Mouse (Mus musculus): ENCODE data around the gene Paox. TPM values are rescaled to one million over a fixed set of nuclear protein-coding genes. Genes with fewer than 3 reads are reported as not detected.
A peak's percentile ranks its signal among the peaks of the same experiment; 100 is the strongest.

The Paox gene
- 14.5 and 16.3 TPM in 2 replicates for polyA plus RNA-seq (2016; fragmentation: Nextera tagmentation; extraction: Ambion mirVana)

DNA sequence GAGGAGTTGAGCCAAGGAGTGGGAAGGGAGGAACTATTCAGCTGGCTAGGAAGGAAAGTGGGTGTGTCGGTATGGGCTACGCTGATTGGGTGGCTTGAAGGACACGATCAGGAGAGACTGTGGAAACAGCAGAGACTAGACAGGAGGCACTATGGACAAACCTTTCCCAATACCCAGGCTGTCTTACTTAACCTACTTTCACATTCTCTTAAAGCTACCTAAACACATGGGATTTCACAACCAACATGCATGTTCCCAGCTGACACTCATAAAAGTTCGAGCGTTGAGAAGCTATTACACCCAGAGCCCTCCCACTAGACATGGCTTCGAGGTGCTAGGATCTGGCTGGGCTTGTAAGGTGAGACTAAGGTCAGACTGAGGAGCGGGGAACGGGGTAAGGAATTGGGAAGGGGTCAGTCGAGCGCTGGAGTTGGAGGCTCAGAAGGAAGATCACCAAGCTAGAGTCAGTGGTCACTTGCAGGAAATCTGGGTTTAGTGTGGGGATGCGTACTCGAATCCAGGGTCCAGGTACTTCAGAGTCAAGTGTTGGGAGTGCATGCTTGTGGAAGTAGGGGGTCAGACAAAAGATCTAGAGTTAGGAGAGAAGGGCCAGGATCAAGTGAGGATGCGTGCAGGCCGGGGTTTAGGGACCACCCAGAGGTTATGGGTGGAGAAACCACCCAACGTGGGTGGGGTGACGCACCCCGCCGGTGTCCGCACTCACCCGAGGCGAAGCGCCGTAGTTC lies at the start of gene Paox:
Gene Paox (plus strand): TSS at position 217 of the 746 bp plus-strand sequence.
- WGBS, result 3% methylated on average over 23 of the region's 23 CpGs

DNA sequence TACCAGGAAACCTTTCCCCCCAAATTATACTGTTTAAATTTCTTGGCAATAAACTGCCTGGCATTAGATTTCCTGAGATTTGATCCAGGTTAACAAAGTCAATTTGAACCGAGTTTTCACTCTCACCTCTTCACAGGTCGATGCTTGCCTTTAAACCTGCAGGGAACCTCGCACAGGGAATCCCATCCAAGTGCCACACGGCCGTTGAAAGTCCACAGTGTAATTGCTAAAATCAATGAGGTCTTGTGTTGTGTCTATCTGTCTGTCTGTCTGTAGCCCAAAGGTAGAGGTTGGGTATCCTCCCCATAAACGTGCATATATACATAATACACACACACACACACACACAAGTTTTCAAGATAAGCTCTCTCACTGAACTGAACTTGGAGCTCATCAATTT lies 48.2 kb upstream of the Paox start:
- WGBS, result 56% methylated on average over 6 of the region's 6 CpGs
- H3K27me3 ChIP-seq (replicated peaks), result peaks cover 84% of the 10 kb centered on the region
- ATAC-seq (ENCODE audit: insufficient number of reproducible peaks, low FRiP score), result no peak
- H3K36me3 ChIP-seq, result no peaks in the 10 kb centered on the region
- H3K4me1 ChIP-seq (replicated peaks), result peaks cover 8% of the 10 kb centered on the region; the same call in 1 of the 2 replicates
- H3K9me3 ChIP-seq (replicated peaks), result peaks cover 3% of the 10 kb centered on the region; the same call in 1 of the 2 replicates
- H3K4me3 ChIP-seq, result no peak overlapping the region
- H3K27ac ChIP-seq (ENCODE audit: poor library complexity, severe bottlenecking), result no peak overlapping the region
- H3K9ac ChIP-seq, result no peak overlapping the region
- no peak overlapping the region for H3K4me2 ChIP-seq

More for the DNA sequence above, at the start of gene Paox:
- H3K4me3 ChIP-seq, result peak within 1 kb of the TSS; percentile 80
- peaks cover 10% of the 10 kb centered on the region; the same call in 1 of the 2 replicates for H3K4me1 ChIP-seq (replicated peaks)
- peak; percentile 73 for ATAC-seq (ENCODE audit: insufficient number of reproducible peaks, low FRiP score)
- H3K4me2 ChIP-seq, result peak within 1 kb of the TSS; percentile 86
- H3K9me3 ChIP-seq (replicated peaks), result peaks cover 3% of the 10 kb centered on the region; the same call in 1 of the 2 replicates
- peak within 1 kb of the TSS; percentile 84 for H3K27ac ChIP-seq (ENCODE audit: poor library complexity, severe bottlenecking)
- H3K27me3 ChIP-seq (replicated peaks), result no peaks in the 10 kb centered on the region
- peaks cover 22% of the 10 kb centered on the region for H3K36me3 ChIP-seq
- H3K9ac ChIP-seq, result peak within 1 kb of the TSS; percentile 83

DNA sequence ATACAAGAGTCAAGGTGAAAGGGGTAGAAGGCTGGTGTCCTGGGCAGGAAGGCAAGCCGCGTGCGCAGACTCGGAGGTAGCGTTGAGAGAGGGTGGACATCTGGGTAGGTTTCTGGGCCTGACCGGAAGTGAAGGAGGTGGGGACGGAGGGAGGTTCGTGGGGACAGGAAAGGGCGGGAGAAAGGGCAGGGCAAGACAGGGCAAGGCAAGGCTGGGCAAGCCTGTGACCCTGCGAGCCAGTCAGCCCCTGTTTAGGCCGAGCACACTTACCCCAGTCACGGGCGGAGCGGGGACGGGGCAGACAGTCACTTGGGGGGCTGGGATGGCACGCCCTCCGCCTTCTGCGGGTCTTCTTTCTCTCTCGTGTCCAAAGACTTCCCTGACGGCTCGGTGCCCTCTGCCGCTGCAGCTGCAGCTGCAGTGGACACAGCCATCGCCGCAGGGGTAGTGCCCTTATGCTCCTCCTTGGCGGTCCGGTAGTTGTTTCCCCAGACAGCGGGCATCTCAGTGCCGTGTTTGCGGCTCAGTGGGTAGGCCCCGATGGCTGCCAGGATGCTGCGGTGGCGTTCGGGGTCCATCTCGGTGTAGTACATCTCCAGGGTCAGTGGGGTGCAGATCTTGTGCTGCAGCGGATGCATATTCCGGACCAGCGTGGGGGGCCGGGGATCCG lies 45.4 kb upstream of the Paox start:
- WGBS, result 22% methylated on average over 39 of the region's 39 CpGs
- Histone ChIP-seq H3K9ac (peak overlapping the region; percentile 66), H3K9me3 (replicated peaks) (peaks cover 3% of the 10 kb centered on the region; the same call in 1 of the 2 replicates), H3K36me3 (no peaks in the 10 kb centered on the region), H3K4me2 (peak overlapping the region; percentile 77), H3K4me1 (replicated peaks) (peaks cover 8% of the 10 kb centered on the region; the same call in 1 of the 2 replicates), H3K27ac (ENCODE audit: poor library complexity, severe bottlenecking) (no peak overlapping the region), H3K4me3 (peak overlapping the region; percentile 45), H3K27me3 (replicated peaks) (peaks cover 80% of the 10 kb centered on the region)
- peak; percentile 51; the same call in 1 of the 2 replicates for ATAC-seq (ENCODE audit: insufficient number of reproducible peaks, low FRiP score)

DNA sequence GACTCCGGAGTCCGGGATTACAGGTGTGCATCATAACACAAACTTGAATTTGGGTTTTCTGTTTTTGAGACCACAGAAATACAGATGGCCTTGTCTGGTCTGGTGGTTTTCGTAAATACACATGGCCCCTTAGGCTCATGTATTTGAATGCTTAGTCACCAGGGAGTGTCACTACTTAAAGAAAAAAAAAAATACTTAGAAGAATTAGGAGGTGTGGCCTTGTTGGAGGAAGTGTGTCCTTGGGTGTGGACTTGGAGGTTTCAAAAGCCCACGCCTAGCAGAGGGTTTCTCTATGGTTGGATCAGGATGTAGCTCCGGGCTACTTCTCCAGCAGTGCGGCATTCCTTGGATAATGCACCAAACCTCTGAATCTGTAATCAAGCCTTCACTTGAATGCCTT lies 37.9 kb upstream of the Paox start:
- no peak overlapping the region for H3K4me3 ChIP-seq
- H3K36me3 ChIP-seq, result no peaks in the 10 kb centered on the region
- H3K9me3 ChIP-seq (replicated peaks), result peaks cover 5% of the 10 kb centered on the region; the same call in 1 of the 2 replicates
- ATAC-seq (ENCODE audit: insufficient number of reproducible peaks, low FRiP score), result no peak
- H3K27me3 ChIP-seq (replicated peaks), result peaks cover 70% of the 10 kb centered on the region
- 67% methylated on average over 6 of the region's 6 CpGs for WGBS
- no peak overlapping the region for H3K9ac ChIP-seq
- 0 out of 2 replicates have a peak, but pooled peaks cover 7% of the 10 kb centered on the region for H3K4me1 ChIP-seq (replicated peaks)
- no peak overlapping the region for H3K27ac ChIP-seq (ENCODE audit: poor library complexity, severe bottlenecking)
- H3K4me2 ChIP-seq, result no peak overlapping the region

DNA sequence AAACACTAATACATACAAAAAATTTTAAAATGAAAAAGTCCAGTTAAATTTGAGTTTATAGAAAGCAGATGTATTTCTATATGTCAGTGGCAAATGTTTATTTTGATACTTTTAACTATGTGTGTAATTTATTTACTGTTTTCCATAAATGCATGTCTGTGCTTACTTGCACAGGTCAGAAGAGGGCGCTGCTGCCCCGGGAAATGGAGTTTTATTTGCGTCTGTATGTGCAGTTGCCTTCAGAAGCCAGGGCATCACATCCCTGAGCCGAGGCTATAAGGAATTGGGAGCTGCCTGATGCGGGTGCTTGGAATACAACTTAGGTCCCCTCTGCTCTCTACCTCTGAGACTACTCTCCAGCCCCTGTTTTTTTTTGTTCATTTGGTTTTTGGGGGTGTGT lies 36.9 kb upstream of the Paox start:
- WGBS, result 4% methylated on average over 5 of the region's 5 CpGs
- peaks cover 5% of the 10 kb centered on the region; the same call in 1 of the 2 replicates for H3K9me3 ChIP-seq (replicated peaks)
- no peak overlapping the region for H3K9ac ChIP-seq
- H3K27ac ChIP-seq (ENCODE audit: poor library complexity, severe bottlenecking), result no peak overlapping the region
- peaks cover 67% of the 10 kb centered on the region for H3K27me3 ChIP-seq (replicated peaks)
- H3K4me2 ChIP-seq, result no peak overlapping the region
- no peak overlapping the region for H3K4me3 ChIP-seq
- H3K36me3 ChIP-seq, result no peaks in the 10 kb centered on the region
- ATAC-seq (ENCODE audit: insufficient number of reproducible peaks, low FRiP score), result no peak
- H3K4me1 ChIP-seq (replicated peaks), result 0 out of 2 replicates have a peak, but pooled peaks cover 7% of the 10 kb centered on the region

DNA sequence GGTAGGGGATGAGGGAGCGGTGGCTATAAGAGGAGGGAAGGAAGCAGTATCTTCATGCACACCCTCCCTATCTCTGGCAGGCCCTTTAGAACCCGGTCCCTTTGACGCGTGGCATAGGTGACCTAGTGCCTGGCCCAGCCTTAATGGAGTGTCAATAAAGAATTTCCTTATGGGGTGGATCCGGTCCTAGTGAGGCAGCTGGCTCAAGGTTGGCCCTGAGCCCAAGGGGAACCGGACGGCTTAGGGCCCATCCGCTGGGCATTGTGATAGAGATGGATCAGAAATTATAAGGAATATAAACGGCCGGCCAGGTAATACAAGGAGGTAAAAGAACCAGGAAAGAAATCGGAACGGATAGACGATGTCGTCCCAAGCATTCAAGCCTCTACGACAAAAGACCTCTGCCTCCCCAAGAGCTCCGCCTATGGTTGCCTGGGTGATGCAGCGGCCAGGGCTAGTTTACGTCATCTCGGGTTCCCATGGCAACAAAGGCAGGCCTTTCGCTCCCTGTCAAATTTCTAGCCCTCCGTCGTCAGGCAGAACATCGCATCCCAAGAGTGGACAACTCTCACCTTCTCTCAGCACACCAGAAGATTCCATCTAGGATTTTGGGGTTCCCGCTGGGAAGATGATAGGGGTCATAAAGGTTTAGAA lies 35.0 kb upstream of the Paox start:
- ATAC-seq (ENCODE audit: insufficient number of reproducible peaks, low FRiP score), result peak; percentile 73
- Histone ChIP-seq H3K27ac (ENCODE audit: poor library complexity, severe bottlenecking) (no peak overlapping the region), H3K4me1 (replicated peaks) (0 out of 2 replicates have a peak, but pooled peaks cover 7% of the 10 kb centered on the region), H3K4me3 (peak overlapping the region; percentile 26), H3K27me3 (replicated peaks) (peaks cover 56% of the 10 kb centered on the region), H3K36me3 (no peaks in the 10 kb centered on the region), H3K9me3 (replicated peaks) (peaks cover 4% of the 10 kb centered on the region; the same call in 1 of the 2 replicates), H3K9ac (no peak overlapping the region; the same call in 1 of the 2 replicates), H3K4me2 (peak overlapping the region; percentile 46)
- 5% methylated on average over 24 of the region's 24 CpGs for whole genome bisulfite sequencing

DNA sequence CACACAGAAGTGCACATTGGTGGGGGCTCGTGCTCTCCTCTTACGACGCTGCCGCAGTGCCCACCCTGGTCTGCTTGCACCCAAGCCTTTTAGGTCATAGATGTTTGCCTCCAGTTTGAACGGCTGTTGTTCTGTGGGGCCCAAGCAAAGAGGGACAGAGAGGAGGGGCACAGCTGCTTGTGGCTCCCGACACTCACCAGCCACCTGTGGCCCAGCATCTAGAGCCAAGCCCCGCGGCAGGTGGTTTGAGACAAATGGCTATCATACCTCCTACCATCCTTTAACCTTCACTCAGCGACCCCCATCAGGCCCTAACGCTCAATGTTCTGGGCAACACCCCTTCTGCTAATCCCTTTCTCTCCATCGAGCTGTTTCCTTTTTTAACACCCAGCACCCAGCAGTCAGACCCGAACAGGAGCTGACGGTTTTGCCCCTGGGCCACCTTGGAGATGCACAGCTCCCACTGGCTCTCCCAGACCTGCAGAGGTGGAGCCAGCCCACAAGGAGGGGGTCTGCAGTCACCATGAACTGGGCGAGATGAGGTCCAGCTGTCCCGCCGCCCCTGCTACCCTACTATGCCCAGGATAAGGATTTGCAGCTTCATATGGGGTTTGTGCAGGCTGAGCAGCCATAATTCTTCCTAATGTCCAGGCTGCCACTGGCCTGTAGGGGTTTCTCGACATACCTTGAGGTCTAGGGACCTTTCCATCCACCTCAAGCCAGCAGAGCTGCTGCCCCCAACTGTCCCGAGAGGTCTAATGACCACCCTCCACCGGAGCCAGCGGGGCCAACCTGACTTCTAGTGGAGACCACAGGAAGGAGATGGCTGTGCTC lies 34.0 kb upstream of the Paox start:
- Histone ChIP-seq H3K36me3 (no peaks in the 10 kb centered on the region), H3K27ac (ENCODE audit: poor library complexity, severe bottlenecking) (no peak overlapping the region), H3K4me2 (no peak overlapping the region), H3K4me3 (no peak overlapping the region), H3K9me3 (replicated peaks) (no peaks in the 10 kb centered on the region), H3K27me3 (replicated peaks) (peaks cover 56% of the 10 kb centered on the region), H3K4me1 (replicated peaks) (0 out of 2 replicates have a peak, but pooled peaks cover 7% of the 10 kb centered on the region), H3K9ac (no peak overlapping the region)
- 23% methylated on average over 20 of the region's 20 CpGs for WGBS
- ATAC-seq (ENCODE audit: insufficient number of reproducible peaks, low FRiP score), result no peak

DNA sequence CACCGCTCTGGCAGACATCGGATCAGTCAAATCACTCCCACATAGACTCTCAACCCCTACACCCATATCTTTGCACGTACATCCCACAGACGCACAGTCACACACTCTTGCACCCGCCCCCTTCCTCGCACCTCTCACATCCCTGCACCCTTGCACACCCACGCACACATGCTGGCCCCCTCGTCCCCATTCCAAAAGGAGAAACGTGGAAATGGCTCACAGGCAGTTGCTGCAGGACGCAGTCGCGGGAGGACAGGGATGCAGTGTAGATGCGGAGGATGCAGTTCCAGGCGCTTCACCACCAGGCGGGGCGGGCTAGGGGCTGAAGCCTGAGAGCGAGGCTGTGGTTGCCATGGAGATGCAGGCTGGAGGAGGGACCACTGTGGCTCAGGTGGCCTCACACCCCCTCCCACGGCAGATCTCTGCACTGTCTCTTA lies 33.3 kb upstream of the Paox start, which contains the start of gene Caly:
Gene Caly (minus strand): TSS at position 307 of the 437 bp plus-strand sequence.
- Histone ChIP-seq H3K4me1 (replicated peaks) (0 out of 2 replicates have a peak, but pooled peaks cover 7% of the 10 kb centered on the region), H3K9me3 (replicated peaks) (no peaks in the 10 kb centered on the region), H3K4me2 (no peak within 1 kb of the TSS), H3K27ac (ENCODE audit: poor library complexity, severe bottlenecking) (no peak within 1 kb of the TSS), H3K27me3 (replicated peaks) (peaks cover 56% of the 10 kb centered on the region), H3K9ac (no peak within 1 kb of the TSS), H3K4me3 (no peak within 1 kb of the TSS), H3K36me3 (no peaks in the 10 kb centered on the region)
- 9% methylated on average over 18 of the region's 18 CpGs for WGBS
- ATAC-seq (ENCODE audit: insufficient number of reproducible peaks, low FRiP score), result 0 out of 2 replicates have a peak, but pooled peaks have one; percentile 23

DNA sequence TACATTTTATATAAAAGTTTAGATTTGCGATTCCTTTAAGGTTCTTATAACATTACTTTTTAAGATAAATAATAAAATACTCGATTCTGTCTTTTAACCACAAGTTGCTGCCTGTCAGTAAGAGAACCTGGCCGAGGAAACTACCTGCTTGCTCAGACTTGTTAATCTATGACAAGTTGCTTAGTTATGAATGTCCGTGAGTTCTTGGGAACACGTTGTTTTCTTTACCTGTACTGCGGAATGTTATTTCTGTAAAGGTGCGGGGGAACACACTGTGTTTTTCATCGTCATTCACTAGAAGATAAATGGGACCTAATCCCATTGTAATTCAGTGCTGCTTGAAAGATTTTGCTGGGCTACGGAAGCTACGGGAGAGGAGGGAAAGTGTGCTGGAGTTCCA lies 25.0 kb upstream of the Paox start:
- Histone ChIP-seq H3K4me3 (no peak overlapping the region), H3K9me3 (replicated peaks) (no peaks in the 10 kb centered on the region), H3K4me2 (no peak overlapping the region), H3K36me3 (no peaks in the 10 kb centered on the region), H3K27ac (ENCODE audit: poor library complexity, severe bottlenecking) (no peak overlapping the region), H3K27me3 (replicated peaks) (no peaks in the 10 kb centered on the region; the same call in 1 of the 2 replicates), H3K9ac (no peak overlapping the region), H3K4me1 (replicated peaks) (peaks cover 9% of the 10 kb centered on the region; the same call in 1 of the 2 replicates)
- WGBS, result 81% methylated on average over 10 of the region's 10 CpGs
- no peak for ATAC-seq (ENCODE audit: insufficient number of reproducible peaks, low FRiP score)

DNA sequence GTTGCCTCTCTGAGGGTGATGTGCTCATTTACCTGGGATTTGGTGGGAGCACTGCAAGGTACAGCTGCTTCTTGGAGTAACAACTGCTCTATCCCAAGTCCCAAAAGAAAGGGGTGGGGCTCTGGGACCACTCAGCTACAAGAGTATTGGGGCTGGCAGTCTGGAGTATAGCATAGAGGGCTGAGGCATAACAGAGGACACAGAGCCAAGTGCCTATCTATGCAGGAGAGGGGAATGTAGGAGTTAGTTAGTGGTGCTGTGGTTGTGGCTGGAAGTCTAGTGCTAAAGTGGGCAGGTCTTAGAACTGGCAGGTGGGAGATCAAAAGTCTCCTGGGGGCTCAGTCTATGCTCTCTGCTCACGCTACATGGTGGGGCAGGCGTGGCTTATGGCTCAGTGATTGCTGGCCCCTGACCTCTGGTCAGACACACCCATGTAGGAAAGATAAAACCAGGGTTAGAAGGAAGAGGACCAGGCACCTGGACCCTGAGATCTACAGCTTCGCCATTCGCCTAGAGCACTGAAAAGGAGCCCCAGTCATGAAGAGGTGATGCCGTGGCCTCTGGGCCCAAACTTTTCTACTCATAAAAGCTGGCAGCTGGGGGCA lies 22.6 kb upstream of the Paox start, which contains the start of gene Prap1:
Gene Prap1 (plus strand): TSS at position 472 of the 605 bp plus-strand sequence.
- ATAC-seq (ENCODE audit: insufficient number of reproducible peaks, low FRiP score), result no peak

More for the DNA sequence above, 22.6 kb upstream of the Paox start, which contains the start of gene Prap1:
- Histone ChIP-seq H3K36me3 (0 out of 2 replicates have a peak, but pooled peaks cover 3% of the 10 kb centered on the region), H3K9ac (no peak within 1 kb of the TSS), H3K27me3 (replicated peaks) (no peaks in the 10 kb centered on the region; the same call in 1 of the 2 replicates), H3K27ac (ENCODE audit: poor library complexity, severe bottlenecking) (no peak within 1 kb of the TSS), H3K4me1 (replicated peaks) (peaks cover 9% of the 10 kb centered on the region; the same call in 1 of the 2 replicates), H3K9me3 (replicated peaks) (no peaks in the 10 kb centered on the region), H3K4me2 (no peak within 1 kb of the TSS), H3K4me3 (no peak within 1 kb of the TSS)
- 66% methylated on average over 5 of the region's 5 CpGs for WGBS

Data from heart, embryonic 12.5 days (tissue).